Mouse (Mus musculus) cerebellum, postnatal 4 days (tissue): Measurements from ENCODE around the gene Gm3417.
"Not testable (repeated sequence)": the region's sequence is repeated elsewhere in the genome, so short reads cannot be mapped to it uniquely, and the experiment has no call there.

ENCODE experiments used
- DNase-seq, 2 experiments: peaks; one replicate each; pipeline ENCODE4 v3.0.0; 2022; ENCODE audit warnings: low spot score in 2 of 2, mixed read lengths in 1 of 2

The Gm3417 gene

DNA sequence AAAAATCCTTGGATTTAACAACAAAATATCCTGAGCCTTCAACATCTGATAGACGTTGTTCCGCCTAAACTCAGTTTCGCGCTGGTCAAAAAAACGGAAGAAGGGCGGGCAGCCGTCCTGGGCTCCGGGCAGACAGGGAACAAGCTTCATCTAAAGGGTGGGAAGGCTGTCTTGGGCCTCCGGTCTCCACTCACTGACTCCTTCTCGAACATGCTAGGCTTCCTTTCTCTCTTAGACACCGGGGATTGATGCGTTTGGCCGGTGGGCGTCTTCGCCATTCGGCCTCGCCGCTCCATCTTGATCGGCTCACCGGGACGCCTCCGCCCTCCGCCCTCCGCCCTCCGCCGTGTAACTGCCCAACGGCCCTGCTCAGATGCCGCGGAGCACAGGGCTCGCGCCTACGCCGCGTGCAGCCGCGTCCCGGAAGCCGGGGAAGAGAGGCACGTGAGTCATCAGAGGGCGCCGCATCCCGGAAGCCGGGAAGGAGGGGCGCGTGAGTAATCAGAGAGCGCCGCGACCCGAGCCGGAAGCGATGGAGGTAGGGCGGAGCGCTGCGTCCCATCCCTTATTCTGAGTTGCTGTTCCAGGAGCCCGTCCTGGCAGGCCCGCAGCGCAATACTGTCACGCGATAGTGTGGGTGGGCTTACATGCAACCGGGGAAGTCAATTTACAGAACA lies at the start of gene Gm3417, which contains the start of gene 9030025P20Rik:
TSS of gene Gm3417 (minus strand) at position 429 of the 677 bp plus-strand sequence.
TSS of gene 9030025P20Rik (plus strand) at position 107 of the 677 bp plus-strand sequence.
- DNase-seq, result not testable (repeated sequence)

DNA sequence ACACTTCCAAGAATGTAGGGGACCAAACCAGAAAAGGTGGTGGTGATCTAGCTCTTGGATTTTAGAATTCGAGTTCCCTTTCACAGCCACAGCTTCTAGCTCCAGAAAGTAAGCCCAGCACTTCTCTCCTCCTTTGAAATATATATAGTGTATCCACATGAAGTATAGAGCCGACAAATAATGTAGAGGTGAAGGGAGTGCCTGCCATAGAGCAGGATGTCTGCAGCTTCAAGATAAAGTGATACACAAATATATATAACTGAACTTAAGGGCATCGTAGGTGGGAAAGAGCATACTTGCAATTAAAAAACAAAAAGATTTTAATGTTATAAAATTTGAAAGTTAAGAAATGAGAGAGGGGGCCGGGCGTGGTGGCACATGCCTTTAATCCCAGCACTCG lies 46.9 kb upstream of the Gm3417 start:
- DNase-seq, result not testable (repeated sequence)

DNA sequence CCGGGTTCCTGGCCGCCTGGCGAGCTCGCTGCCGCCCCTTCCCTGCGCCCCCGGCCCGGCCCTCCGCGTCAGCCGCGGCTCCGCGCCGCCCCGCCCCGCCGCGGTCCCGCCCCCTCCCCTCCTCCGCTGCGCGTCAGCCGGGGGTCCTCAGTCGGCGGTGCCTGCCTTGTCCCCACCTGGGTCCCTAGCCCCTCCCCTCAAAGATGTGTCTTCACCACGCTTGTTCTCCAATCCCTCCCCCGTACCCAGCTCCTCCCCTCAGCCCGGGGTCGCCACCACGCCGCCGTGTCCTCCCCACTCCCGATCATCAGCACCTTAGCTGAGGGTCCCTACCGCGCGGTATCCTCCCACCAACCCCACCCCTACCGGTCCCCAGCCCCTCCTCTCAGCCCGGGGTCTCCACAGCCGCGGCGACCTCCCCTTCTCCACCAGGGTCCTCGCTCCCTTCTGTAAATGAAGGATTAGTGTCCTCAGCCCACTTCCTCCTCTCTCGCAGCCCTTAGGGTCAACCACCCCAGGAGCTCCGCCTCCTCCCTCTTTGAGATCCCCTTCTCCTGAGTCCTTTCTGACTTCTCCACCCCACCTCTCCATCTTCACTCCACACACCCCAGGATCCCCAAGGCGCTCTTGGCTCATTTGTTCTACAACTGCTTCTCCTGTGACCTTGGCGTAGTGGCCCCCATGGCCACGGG lies 46.1 kb upstream of the Gm3417 start:
- DNase-seq, result not testable (repeated sequence)

DNA sequence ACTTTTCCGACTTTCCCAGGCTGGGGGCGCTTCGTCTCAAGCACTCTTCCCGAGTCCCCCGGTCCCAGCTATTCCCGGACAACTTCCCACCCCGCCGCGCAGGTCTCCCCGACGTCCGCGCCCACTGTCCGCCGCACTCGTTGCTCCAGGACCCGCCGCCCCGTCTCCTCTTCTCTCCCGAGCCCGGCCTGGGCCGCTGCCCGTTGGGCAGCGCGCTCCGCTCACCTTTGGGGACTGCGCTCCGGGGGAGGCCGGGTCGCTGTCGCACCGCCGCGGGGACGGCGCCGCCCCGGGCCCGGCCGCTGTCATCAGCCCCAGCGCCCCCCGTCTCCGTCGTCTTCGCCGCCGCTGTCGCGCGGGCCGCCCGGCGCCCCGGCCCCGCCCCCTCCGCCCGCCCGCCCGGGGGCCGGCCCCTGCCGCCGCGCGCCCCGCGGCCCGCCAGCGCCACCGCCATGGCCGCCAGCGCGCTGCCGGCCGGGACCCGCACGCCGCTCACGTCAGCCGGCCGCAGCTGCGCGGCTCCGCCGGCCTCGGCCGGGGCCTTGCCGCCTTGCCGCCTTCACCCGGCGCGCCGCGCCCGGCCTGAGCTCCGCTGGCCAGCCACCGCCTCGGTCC lies 45.4 kb upstream of the Gm3417 start:
- not testable (repeated sequence) for DNase-seq

DNA sequence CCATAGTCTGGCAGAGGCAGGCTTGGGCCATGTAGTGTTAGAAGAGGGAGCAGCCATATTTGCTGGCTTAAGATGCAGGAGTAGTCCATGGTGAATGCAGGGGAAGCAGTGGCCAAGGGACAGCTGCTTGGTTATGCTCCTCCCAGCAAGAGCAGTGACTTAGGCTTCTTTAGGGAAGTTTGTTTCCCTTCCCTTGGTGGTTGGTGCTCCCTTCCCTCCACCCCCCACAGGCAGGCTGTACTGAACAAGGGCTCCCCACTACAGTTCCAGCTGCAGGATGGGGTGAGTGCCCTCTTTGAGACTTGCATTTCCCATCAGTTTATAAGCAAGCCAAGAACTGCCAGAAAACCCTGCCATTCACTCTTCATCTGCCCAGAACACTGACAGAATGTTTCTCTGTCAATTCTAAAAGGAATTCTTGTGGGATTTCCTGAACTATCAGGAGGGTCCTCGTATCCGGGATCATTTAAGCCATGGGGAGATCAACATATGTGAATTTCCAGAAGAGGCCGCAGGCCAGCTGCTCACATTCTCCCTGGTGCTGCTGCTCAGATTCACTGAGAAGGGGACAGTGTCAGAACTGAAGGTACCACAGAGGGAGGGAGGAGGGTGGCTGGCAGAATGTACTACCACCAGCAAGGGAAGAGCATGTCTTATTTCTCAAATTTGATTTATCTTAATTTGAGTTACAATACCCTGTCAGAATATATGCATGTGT lies 43.1 kb upstream of the Gm3417 start:
- peak; percentile 1 to 14 for DNase-seq

DNA sequence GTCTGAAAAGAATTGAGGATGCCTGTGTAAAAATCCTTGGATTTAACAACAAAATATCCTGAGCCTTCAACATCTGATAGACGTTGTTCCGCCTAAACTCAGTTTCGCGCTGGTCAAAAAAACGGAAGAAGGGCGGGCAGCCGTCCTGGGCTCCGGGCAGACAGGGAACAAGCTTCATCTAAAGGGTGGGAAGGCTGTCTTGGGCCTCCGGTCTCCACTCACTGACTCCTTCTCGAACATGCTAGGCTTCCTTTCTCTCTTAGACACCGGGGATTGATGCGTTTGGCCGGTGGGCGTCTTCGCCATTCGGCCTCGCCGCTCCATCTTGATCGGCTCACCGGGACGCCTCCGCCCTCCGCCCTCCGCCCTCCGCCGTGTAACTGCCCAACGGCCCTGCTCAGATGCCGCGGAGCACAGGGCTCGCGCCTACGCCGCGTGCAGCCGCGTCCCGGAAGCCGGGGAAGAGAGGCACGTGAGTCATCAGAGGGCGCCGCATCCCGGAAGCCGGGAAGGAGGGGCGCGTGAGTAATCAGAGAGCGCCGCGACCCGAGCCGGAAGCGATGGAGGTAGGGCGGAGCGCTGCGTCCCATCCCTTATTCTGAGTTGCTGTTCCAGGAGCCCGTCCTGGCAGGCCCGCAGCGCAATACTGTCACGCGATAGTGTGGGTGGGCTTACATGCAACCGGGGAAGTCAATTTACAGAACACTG lies 31.3 kb upstream of the Gm3417 start, which contains the start of gene Gm3435:
TSS of gene Gm3435 (plus strand) at position 471 of the 708 bp plus-strand sequence.
- not testable (repeated sequence) for DNase-seq

DNA sequence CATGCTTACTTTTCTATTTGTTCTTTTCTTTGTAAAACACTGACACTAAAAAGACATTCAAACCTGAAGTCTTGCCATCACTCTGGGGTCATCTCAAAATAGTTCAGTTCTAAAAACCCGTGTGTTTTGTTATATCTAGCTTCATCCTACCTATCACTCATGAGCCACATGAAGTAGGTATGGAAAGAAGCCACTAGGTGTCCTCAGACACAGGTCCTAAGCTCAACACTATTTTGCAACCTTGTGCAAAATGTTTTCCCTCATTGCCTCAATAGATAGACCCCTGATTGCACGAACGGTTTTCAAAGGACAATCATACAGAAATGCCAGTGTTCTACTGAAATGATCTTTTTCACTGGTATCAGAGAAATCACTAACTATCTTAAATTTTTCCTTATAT lies 30.5 kb upstream of the Gm3417 start:
- DNase-seq, result not testable (repeated sequence)

DNA sequence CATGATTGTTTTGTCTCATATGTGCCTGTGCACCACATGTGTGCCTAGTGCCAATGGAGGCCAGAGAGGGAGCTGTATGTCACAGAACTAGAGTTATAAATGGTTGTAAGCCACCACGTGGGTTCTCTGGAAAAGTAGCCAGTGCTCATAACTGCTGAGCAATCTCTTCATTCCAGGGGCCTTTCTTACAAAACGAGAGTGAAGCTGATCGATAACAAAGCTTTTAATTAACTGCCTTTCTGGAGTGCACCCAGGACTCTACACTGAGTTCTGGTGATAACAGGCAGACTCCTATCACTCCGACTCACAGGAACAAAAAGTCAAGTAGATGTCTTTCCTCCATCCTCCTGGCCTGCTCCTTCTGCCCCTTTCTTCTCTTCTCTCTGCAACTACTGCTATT lies 21.5 kb upstream of the Gm3417 start:
- not testable (repeated sequence) for DNase-seq

DNA sequence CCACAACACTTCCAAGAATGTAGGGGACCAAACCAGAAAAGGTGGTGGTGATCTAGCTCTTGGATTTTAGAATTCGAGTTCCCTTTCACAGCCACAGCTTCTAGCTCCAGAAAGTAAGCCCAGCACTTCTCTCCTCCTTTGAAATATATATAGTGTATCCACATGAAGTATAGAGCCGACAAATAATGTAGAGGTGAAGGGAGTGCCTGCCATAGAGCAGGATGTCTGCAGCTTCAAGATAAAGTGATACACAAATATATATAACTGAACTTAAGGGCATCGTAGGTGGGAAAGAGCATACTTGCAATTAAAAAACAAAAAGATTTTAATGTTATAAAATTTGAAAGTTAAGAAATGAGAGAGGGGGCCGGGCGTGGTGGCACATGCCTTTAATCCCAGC lies 15.6 kb upstream of the Gm3417 start:
- not testable (repeated sequence) for DNase-seq

DNA sequence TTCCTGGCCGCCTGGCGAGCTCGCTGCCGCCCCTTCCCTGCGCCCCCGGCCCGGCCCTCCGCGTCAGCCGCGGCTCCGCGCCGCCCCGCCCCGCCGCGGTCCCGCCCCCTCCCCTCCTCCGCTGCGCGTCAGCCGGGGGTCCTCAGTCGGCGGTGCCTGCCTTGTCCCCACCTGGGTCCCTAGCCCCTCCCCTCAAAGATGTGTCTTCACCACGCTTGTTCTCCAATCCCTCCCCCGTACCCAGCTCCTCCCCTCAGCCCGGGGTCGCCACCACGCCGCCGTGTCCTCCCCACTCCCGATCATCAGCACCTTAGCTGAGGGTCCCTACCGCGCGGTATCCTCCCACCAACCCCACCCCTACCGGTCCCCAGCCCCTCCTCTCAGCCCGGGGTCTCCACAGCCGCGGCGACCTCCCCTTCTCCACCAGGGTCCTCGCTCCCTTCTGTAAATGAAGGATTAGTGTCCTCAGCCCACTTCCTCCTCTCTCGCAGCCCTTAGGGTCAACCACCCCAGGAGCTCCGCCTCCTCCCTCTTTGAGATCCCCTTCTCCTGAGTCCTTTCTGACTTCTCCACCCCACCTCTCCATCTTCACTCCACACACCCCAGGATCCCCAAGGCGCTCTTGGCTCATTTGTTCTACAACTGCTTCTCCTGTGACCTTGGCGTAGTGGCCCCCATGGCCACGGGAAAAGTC lies 14.7 kb upstream of the Gm3417 start:
- DNase-seq, result not testable (repeated sequence)

DNA sequence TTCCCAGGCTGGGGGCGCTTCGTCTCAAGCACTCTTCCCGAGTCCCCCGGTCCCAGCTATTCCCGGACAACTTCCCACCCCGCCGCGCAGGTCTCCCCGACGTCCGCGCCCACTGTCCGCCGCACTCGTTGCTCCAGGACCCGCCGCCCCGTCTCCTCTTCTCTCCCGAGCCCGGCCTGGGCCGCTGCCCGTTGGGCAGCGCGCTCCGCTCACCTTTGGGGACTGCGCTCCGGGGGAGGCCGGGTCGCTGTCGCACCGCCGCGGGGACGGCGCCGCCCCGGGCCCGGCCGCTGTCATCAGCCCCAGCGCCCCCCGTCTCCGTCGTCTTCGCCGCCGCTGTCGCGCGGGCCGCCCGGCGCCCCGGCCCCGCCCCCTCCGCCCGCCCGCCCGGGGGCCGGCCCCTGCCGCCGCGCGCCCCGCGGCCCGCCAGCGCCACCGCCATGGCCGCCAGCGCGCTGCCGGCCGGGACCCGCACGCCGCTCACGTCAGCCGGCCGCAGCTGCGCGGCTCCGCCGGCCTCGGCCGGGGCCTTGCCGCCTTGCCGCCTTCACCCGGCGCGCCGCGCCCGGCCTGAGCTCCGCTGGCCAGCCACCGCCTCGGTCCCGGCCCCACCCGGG lies 14.0 kb upstream of the Gm3417 start:
- DNase-seq, result not testable (repeated sequence)

DNA sequence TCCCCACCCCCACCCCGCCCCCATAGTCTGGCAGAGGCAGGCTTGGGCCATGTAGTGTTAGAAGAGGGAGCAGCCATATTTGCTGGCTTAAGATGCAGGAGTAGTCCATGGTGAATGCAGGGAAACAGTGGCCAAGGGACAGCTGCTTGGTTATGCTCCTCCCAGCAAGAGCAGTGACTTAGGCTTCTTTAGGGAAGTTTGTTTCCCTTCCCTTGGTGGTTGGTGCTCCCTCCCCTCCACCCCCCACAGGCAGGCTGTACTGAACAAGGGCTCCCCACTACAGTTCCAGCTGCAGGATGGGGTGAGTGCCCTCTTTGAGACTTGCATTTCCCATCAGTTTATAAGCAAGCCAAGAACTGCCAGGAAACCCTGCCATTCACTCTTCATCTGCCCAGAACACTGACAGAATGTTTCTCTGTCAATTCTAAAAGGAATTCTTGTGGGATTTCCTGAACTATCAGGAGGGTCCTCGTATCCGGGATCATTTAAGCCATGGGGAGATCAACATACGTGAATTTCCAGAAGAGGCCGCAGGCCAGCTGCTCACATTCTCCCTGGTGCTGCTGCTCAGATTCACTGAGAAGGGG lies 11.6 kb upstream of the Gm3417 start:
- DNase-seq, result peak in 1 of 2 experiments; percentile 11

DNA sequence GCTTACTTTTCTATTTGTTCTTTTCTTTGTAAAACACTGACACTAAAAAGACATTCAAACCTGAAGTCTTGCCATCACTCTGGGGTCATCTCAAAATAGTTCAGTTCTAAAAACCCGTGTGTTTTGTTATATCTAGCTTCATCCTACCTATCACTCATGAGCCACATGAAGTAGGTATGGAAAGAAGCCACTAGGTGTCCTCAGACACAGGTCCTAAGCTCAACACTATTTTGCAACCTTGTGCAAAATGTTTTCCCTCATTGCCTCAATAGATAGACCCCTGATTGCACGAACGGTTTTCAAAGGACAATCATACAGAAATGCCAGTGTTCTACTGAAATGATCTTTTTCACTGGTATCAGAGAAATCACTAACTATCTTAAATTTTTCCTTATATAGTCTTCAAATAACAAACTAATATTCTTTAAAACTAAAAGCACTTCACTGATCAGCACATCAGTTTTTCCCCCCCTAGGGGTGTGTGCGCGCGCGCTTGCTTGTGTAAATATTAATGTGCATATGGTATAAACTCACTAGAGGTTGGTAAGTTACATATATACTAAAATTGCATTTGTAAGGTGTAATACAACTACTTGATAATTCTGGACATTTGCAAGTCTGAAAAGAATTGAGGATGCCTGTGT lies 750 bp downstream of the Gm3417 start:
- DNase-seq, result not testable (repeated sequence)

DNA sequence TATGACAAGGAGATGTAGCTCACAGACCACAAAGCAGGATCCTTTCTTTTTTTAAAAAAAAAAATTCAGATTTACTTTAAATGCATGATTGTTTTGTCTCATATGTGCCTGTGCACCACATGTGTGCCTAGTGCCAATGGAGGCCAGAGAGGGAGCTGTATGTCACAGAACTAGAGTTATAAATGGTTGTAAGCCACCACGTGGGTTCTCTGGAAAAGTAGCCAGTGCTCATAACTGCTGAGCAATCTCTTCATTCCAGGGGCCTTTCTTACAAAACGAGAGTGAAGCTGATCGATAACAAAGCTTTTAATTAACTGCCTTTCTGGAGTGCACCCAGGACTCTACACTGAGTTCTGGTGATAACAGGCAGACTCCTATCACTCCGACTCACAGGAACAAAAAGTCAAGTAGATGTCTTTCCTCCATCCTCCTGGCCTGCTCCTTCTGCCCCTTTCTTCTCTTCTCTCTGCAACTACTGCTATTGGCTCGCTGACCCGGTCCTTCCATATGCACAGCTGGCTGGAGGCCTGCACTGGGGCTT lies 10.1 kb downstream of the Gm3417 start:
- not testable (repeated sequence) for DNase-seq

DNA sequence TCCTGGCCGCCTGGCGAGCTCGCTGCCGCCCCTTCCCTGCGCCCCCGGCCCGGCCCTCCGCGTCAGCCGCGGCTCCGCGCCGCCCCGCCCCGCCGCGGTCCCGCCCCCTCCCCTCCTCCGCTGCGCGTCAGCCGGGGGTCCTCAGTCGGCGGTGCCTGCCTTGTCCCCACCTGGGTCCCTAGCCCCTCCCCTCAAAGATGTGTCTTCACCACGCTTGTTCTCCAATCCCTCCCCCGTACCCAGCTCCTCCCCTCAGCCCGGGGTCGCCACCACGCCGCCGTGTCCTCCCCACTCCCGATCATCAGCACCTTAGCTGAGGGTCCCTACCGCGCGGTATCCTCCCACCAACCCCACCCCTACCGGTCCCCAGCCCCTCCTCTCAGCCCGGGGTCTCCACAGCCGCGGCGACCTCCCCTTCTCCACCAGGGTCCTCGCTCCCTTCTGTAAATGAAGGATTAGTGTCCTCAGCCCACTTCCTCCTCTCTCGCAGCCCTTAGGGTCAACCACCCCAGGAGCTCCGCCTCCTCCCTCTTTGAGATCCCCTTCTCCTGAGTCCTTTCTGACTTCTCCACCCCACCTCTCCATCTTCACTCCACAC lies 16.9 kb downstream of the Gm3417 start:
- not testable (repeated sequence) for DNase-seq

DNA sequence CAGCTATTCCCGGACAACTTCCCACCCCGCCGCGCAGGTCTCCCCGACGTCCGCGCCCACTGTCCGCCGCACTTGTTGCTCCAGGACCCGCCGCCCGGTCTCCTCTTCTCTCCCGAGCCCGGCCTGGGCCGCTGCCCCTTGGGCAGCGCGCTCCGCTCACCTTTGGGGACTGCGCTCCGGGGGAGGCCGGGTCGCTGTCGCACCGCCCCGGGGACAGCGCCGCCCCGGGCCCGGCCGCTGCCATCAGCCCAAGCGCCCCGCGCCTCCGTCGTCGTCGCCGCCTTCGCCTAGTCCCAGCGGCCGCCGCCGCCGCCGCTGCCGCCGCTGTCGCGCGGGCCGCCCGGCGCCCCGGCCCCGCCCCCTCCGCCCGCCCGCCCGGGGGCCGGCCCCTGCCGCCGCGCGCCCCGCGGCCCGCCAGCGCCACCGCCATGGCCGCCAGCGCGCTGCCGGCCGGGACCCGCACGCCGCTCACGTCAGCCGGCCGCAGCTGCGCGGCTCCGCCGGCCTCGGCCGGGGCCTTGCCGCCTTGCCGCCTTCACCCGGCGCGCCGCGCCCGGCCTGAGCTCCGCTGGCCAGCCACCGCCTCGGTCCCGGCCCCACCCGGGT lies 17.5 kb downstream of the Gm3417 start, which contains the start of gene Phf10:
TSS of gene Phf10 (minus strand) at position 323 of the 606 bp plus-strand sequence.
- peak; percentile 22 to 26 for DNase-seq

DNA sequence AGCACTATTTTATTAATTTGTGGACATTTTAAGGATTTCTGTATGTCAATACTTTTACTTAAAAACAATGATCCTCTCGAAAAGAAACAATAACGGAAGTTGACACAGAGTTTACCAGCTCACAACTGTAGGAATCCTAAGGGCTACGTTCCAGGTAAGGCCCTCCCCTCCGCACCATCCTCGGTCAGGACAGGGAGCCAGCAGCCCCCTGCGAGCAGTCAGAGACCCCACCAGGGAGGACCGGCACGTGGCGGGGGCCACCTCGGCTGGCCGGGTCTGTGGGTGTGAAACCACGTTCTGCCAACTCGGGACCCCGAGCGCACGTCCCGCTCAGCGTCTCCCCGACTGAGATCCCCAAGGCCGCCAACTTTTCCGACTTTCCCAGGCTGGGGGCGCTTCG lies 18.1 kb downstream of the Gm3417 start:
- peak in 1 of 2 experiments; percentile 16 for DNase-seq

DNA sequence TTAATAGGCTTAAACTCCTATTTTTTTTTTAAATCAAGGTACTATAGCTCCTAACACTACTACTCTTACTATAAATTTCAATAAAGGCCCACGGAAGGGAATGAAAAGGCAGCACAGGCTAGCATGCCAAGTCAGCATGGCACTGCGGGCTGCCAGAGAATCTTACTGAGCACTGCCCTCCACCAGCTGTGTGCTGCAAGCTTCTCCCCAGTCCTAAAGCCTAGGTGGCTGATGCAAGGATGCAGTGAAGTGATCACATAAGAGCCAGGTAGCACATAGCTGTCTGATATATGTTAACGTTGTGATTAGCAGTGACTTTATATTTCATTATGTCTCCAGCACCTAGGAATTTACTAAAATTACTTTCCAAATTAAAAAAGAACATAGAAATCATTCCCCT lies 18.6 kb downstream of the Gm3417 start:
- DNase-seq, result no peak
